Mouse (Mus musculus) thymus, adult 18-20 months (tissue): Measurements from ENCODE around the gene Adgrv1.
A peak's percentile ranks its signal among the peaks of the same experiment; 100 is the strongest.
"Not testable (repeated sequence)": the region's sequence is repeated elsewhere in the genome, so short reads cannot be mapped to it uniquely, and the experiment has no call there.

Experiments used
- DNase-seq, 2 experiments: peaks; one replicate each; pipeline ENCODE4 v3.0.0; 2022; ENCODE audit warnings: mixed read lengths in 2 of 2

Gene Adgrv1

GRCm38 (mm10) chr13:81632720-81633415 is at the start of gene Adgrv1:
Adgrv1 (minus strand) TSS chr13:81633154.
- no peak for DNase-seq

- no peak for DNase-seq
These were observed 42.4 kb upstream of the Adgrv1 start for GRCm38 (mm10) chr13:81675333-81675732.

- DNase-seq, result no peak
These were observed 34.8 kb upstream of the Adgrv1 start for GRCm38 (mm10) chr13:81667713-81668112.

GRCm38 (mm10) chr13:81664331-81664698 is 31.4 kb upstream of the Adgrv1 start:
- no peak for DNase-seq

GRCm38 (mm10) chr13:81663566-81664330 is 30.8 kb upstream of the Adgrv1 start:
- no peak for DNase-seq

GRCm38 (mm10) chr13:81658053-81658752 is 25.2 kb upstream of the Adgrv1 start:
- no peak for DNase-seq

- peak; percentile 83 to 86 for DNase-seq
These were observed 24.5 kb upstream of the Adgrv1 start, which contains the start of gene Lysmd3 for GRCm38 (mm10) chr13:81657351-81658052. Lysmd3 (plus strand) TSS chr13:81657663.

- DNase-seq, result no peak
These were observed 24.0 kb upstream of the Adgrv1 start for GRCm38 (mm10) chr13:81657008-81657350.

GRCm38 (mm10) chr13:81656091-81656850 is 23.3 kb upstream of the Adgrv1 start:
- no peak for DNase-seq

- not testable (repeated sequence) for DNase-seq
These were observed 17.4 kb upstream of the Adgrv1 start for GRCm38 (mm10) chr13:81650382-81650781.

- DNase-seq, result no peak
These were observed 13.4 kb upstream of the Adgrv1 start for GRCm38 (mm10) chr13:81646348-81646747.

GRCm38 (mm10) chr13:81644047-81644565 is 11.2 kb upstream of the Adgrv1 start:
- no peak for DNase-seq

GRCm38 (mm10) chr13:81642491-81643149 is 9.7 kb upstream of the Adgrv1 start:
- DNase-seq, result no peak

GRCm38 (mm10) chr13:81641289-81642045 is 8.5 kb upstream of the Adgrv1 start:
- DNase-seq, result no peak

GRCm38 (mm10) chr13:81640881-81641280 is 7.9 kb upstream of the Adgrv1 start:
- DNase-seq, result no peak

- no peak for DNase-seq
These were observed 6.7 kb upstream of the Adgrv1 start for GRCm38 (mm10) chr13:81639624-81640023.

- DNase-seq, result no peak
These were observed 2.4 kb downstream of the Adgrv1 start for GRCm38 (mm10) chr13:81630566-81630965.

- DNase-seq, result no peak
These were observed 3.6 kb downstream of the Adgrv1 start for GRCm38 (mm10) chr13:81629395-81629794.

- no peak for DNase-seq
These were observed 4.2 kb downstream of the Adgrv1 start for GRCm38 (mm10) chr13:81628631-81629190.

- DNase-seq, result not testable (repeated sequence)
These were observed 5.1 kb downstream of the Adgrv1 start for GRCm38 (mm10) chr13:81627861-81628260.
